Mouse (Mus musculus) right cerebral cortex, adult 2 months (tissue): ENCODE data around the gene Olfr656.

Source experiments
- DNase-seq, 2 experiments: peaks; one replicate each; pipeline ENCODE4 v3.0.0; 2021 to 2022; ENCODE audit warnings: low spot score in 2 of 2

Olfr656 gene

DNA sequence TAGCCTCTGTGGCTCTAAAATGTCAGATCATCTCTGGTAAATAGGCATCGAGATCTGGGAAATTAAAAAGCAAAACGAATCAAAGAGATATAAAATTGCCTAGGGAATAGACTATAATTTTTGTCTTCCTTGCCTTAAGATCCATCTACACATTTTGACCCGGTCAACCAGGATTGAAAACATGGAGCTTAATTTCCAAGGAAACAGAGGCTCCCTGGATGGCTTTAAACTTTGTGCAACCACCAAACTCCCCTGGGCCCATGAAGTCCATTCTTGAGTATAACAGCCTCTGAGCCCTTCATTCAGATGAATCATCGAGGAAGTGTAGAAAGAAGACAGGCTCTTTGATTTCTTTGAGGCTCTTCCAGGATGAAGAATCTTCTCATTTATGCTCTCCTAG, at the start of gene Olfr656:
Olfr656 (plus strand) TSS at position 301 of the 400 bp plus-strand sequence.
- no peak for DNase-seq

DNA sequence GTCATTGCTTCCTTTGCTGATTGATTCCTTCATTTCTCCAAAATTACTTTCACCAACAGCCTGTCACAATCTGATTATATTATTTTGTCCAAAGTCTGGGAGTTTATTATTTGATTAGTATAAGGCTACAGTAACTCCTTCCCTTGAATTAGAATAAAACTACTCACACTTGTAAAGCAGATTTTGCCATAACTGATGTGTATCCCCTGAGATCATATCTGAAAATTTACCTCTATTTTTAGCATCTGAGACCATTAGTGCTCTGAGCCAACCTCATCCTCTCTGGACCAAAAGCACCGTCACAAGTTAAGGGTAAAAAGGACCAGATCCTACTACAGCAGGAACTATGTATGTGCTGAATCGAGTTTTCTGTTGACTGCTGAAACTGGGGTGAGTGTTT, 36.7 kb upstream of the Olfr656 start, which contains the start of gene Olfr653:
Olfr653 (plus strand) TSS at position 301 of the 400 bp plus-strand sequence.
- no peak for DNase-seq

DNA sequence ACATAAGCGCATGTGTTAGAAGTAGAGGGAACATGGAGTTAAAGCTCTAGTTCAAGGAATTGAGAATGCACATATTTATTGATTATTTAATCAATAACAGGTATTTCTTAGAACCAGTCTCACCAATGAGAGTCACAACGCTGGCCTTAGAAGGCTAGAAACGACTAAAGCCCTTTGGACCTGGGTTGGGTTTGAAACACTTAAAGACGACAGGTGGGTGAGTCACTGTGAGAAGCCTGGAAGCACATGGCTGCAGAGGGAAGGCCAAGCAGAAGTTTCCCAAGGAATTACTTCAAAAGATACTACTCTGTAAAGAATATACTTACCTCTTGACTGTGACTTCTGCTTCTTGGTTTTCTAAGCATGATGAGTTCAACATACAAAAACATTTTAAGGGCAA, 32.9 kb upstream of the Olfr656 start:
- DNase-seq, result no peak

DNA sequence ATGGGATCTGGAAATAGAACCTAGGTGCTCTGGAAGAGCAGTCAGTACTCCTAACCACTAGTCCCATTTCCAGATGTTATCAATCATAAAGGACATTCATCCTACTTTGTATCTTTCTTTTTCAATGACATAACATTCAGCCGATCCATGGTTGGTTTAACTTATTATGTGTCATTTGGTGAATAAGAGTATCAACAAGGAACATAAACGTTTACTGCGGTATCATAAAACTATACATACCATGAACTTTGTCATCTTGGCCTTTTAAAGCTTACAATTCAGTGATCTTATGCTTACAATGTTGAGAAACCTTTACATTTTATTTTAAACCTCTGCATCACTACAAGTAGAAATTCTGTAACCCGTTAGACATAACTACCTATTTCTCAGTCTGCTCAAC, 32.3 kb upstream of the Olfr656 start:
- no peak for DNase-seq

DNA sequence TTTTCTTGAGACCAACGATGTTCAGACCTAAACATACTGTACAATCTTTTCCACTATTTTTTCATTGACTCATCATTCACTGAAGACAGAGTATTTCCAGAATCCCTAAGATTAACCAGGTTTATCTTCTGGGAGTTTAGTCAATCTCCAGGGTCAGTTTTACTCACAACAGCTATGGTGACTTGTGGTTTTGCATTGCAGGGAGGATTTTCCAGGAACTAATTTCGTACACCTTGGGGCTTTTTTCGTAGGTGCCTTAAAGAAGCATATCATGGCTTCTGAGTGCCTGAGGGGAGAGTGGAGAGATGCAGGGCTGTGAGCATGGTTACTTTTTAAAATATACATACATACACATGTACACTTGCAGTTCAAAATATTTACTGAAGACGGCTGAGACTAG, 27.0 kb upstream of the Olfr656 start, which contains the start of gene Olfr654:
Olfr654 (plus strand) TSS at position 301 of the 400 bp plus-strand sequence.
- DNase-seq, result no peak

DNA sequence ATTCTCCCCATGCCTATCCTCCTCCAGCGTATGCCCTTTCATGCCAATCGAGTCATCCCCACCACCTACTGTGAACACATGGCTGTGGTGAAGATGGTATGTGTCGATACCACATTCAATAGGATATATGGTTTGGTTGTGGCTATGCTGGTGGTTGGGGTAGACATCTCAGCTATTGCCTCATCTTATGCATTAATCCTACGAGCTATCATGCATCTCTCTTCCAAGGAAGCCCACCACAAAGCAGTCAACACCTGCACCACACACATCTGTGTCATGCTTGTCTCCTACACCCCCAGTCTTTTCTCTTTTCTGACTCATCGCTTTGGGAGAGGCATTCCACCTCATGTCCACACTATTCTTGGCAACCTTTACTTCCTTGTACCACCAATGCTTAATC, 25.5 kb upstream of the Olfr656 start:
- no peak for DNase-seq

DNA sequence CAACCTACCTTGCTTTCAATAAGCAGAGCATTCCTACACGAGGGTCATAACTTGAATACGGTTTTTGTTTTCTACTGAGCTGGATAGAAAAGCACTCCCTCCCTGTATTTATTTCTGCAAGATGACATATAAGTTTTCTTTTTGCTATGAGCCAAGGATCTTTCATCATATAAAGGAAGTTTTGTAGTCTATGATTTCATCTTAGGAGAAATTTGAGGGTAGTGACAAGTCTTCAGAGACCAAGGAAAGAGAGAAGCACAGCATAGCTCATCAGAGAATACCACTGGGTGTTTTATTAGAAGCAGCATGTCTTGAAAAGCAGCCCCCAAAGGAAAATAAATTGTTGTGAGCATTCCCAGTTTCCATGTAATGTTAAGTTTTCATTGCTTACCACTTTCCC, 12.1 kb upstream of the Olfr656 start, which contains the start of gene Olfr655:
Olfr655 (minus strand) TSS at position 101 of the 400 bp plus-strand sequence.
- DNase-seq, result no peak

DNA sequence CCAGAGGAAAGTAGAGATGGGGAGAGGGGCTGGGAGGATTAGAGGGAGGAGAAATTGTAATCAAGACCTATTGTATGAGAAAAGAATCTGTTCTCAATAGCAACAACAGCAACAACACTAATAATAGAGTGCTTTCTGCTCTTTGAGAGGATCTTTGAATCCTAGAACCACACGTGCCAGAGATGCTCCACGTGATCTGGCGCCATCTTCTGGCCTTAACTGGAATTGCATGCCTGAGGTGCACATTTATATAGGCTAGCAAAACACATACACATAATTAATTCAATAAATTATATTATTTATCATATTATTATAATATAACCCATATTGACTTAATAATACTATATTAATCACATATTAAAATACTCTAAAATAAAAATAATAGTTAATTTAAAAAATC, 10.6 kb upstream of the Olfr656 start:
- DNase-seq, result no peak

DNA sequence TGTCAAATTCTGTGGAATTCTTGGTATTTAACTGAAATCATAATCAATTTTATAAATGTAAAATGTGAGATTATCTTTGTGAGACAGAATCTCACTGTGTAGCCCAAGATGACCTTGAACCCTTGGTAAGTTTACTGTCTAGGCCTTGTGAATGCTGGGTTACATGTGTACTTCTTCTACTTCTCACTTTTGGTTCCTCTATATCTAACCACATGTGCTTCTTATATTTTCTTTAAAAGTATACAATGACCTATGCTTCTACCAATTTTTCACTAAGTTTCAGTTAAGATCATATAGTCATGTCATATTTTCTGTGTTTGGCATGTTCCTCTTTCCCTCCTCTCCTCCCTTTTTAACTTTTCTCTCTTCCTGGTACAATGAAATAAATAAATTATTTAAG, 9.0 kb upstream of the Olfr656 start:
- DNase-seq, result no peak

DNA sequence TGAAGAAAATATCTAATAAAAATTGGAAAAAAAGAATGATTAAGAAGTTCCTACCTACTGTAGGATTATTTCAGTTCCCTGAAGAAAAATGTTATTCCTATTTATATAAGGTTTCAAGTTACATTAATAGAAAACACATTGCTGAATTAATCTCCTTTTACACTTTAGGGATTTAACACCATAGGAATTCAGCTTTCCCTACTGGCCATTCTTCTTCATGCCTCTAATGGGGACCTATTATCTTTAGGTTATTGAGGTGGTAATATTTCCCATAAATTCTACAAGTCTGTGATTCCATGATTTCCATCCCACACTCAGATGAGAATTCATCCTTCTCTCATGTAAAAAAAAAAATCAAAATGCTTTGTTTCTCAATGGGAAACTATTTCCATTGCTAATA, 10.7 kb downstream of the Olfr656 start, which contains the start of gene Olfr657:
Olfr657 (plus strand) TSS at position 301 of the 400 bp plus-strand sequence.
- DNase-seq, result no peak

DNA sequence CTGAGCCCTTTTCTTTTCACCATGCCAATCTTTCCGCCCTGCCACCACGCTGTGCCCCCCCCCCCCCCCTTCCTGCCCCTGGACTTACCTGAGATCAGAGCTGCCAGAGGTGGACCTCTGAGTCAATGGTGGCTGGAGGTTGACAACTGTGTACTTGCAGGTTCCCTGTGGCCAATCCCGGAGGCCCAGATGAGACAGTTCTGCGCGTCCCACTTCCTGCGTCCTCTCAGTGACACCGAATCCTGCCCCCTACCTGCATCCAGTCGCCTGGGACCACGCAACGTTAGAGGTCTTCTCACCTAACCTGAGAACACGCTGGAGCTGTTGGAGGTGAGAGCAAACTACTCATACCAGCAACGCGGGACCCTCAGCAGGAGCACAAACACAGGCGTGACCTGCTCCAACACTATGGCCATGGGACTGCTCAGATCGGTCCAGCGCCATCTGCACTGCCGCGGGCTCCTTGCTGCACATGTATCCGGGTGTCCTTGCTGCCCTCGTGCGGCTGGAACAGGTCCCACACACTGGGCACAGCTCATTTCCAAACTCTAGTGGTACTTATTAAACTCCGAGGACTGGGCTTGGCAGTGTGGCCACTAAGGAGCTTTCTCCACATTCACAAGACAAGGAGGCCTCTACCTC, 33.2 kb downstream of the Olfr656 start, which contains the start of gene Olfr658:
Olfr658 (minus strand) TSS at position 465 of the 642 bp plus-strand sequence.
- peak; percentile 6 to 8 for DNase-seq

DNA sequence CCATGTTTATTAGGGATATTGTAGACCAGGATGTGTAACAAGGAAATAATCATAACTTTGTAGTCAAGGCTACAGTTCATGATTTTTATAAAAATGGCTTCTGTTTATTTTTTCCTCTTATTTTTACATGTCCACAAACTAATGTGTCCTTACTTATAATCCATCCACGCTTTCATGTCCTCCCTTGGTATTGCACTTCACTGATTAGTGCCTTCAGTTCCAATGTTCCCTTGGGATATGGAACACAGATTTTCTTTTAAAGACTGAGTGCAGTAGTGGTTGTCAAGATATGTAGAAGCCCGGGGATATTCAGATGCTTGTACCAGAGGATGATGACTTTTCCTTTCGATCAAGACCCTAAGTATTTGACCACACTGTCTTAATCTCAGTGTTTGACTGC, 52.7 kb downstream of the Olfr656 start, which contains the start of gene Olfr659:
Olfr659 (plus strand) TSS at position 301 of the 400 bp plus-strand sequence.
- DNase-seq, result no peak
